Mouse (Mus musculus): Measurements from ENCODE around the gene Mief1. TPM values are rescaled to one million over a fixed set of nuclear protein-coding genes. Genes with fewer than 3 reads are reported as not detected.
A peak's percentile ranks its signal among the peaks of the same experiment; 100 is the strongest.

The Mief1 gene
- polyA plus RNA-seq, 2 experiments: 13.3 to 29.9 TPM

GRCm38 (mm10) chr15:80225796-80226195 lies 8.0 kb upstream of the Mief1 start:
- Histone ChIP-seq H3K27ac (replicated peaks; ENCODE audit: low read depth, low read length) (no peak overlapping the region), H3K9me3 (ENCODE audit: control insufficient read depth, low read length) (no peaks in the 10 kb centered on the region), H3K4me3 (replicated peaks; ENCODE audit: low read length) (no peak overlapping the region), H3K4me1 (ENCODE audit: control insufficient read depth, insufficient read depth, low read length) (no peaks in the 10 kb centered on the region), H3K36me3 (ENCODE audit: control insufficient read depth, insufficient read depth, low read length) (no peaks in the 10 kb centered on the region), H3K27me3 (ENCODE audit: control insufficient read depth, insufficient read depth, low read length) (no peaks in the 10 kb centered on the region), H3K9ac (ENCODE audit: low read depth, low read length, severe bottlenecking) (no peak overlapping the region), H3K4me2 (replicated peaks; ENCODE audit: low read depth, low read length, severe bottlenecking) (no peak overlapping the region)
- peak; percentile 38 for DNase-seq (ENCODE audit: low spot score)
- WGBS: 47% methylated on average over 2 of the region's 2 CpGs
- no peak for ATAC-seq (ENCODE audit: low FRiP score, low read depth)
- no peak for TF ChIP-seq POLR2A (IDR thresholded peaks at IDR 0.05; ENCODE audit: borderline replicate concordance, extremely low read depth, insufficient read depth, insufficient read length)

- Histone ChIP-seq H3K4me2 (replicated peaks; ENCODE audit: low read depth, low read length, severe bottlenecking) (no peak overlapping the region), H3K27ac (replicated peaks; ENCODE audit: low read depth, low read length) (no peak overlapping the region), H3K36me3 (ENCODE audit: control insufficient read depth, insufficient read depth, low read length) (no peaks in the 10 kb centered on the region), H3K9me3 (ENCODE audit: control insufficient read depth, low read length) (no peaks in the 10 kb centered on the region), H3K4me3 (replicated peaks; ENCODE audit: low read length) (no peak overlapping the region), H3K27me3 (ENCODE audit: control insufficient read depth, insufficient read depth, low read length) (no peaks in the 10 kb centered on the region), H3K9ac (ENCODE audit: low read depth, low read length, severe bottlenecking) (no peak overlapping the region), H3K4me1 (ENCODE audit: control insufficient read depth, insufficient read depth, low read length) (no peaks in the 10 kb centered on the region)
- TF ChIP-seq POLR2A (IDR thresholded peaks at IDR 0.05; ENCODE audit: borderline replicate concordance, extremely low read depth, insufficient read depth, insufficient read length): no peak
- no peak for DNase-seq (ENCODE audit: low spot score)
- WGBS: 78% methylated on average over 17 of the region's 17 CpGs
- ATAC-seq (ENCODE audit: low FRiP score, low read depth): no peak
Observed at GRCm38 (mm10) chr15:80228071-80228800, 5.6 kb upstream of the Mief1 start.

- DNase-seq (ENCODE audit: low spot score) (no peak), ATAC-seq (ENCODE audit: low FRiP score, low read depth) (no peak)
- no peak overlapping the region for H3K27ac ChIP-seq (replicated peaks; ENCODE audit: low read depth, low read length)
- no peak for TF ChIP-seq POLR2A (IDR thresholded peaks at IDR 0.05; ENCODE audit: borderline replicate concordance, extremely low read depth, insufficient read depth, insufficient read length)
- no peak overlapping the region for H3K9ac ChIP-seq (ENCODE audit: low read depth, low read length, severe bottlenecking)
- H3K4me3 ChIP-seq (replicated peaks; ENCODE audit: low read length): no peak overlapping the region
- WGBS: 82% methylated on average over 2 of the region's 2 CpGs
- peaks cover 19% of the 10 kb centered on the region for H3K36me3 ChIP-seq (ENCODE audit: control insufficient read depth, insufficient read depth, low read length)
- H3K4me2 ChIP-seq (replicated peaks; ENCODE audit: low read depth, low read length, severe bottlenecking): no peak overlapping the region
- no peaks in the 10 kb centered on the region for H3K9me3 ChIP-seq (ENCODE audit: control insufficient read depth, low read length)
- peaks cover 5% of the 10 kb centered on the region; the same call in 1 of the 2 replicates for H3K4me1 ChIP-seq (ENCODE audit: control insufficient read depth, insufficient read depth, low read length)
- H3K27me3 ChIP-seq (ENCODE audit: control insufficient read depth, insufficient read depth, low read length): no peaks in the 10 kb centered on the region
Observed at GRCm38 (mm10) chr15:80232331-80232730, 1.5 kb upstream of the Mief1 start.

- no peak for TF ChIP-seq POLR2A (IDR thresholded peaks at IDR 0.05; ENCODE audit: borderline replicate concordance, extremely low read depth, insufficient read depth, insufficient read length)
- peak overlapping the region; percentile 96; the same call in 1 of the 2 replicates for H3K4me3 ChIP-seq (replicated peaks; ENCODE audit: low read length)
Observed at GRCm38 (mm10) chr15:80233053-80233452, 765 bp upstream of the Mief1 start.

GRCm38 (mm10) chr15:80235535-80235934 lies 1.7 kb downstream of the Mief1 start, which contains the start of gene AC140267.1:
Gene AC140267.1 (plus strand): TSS chr15:80235835.
- H3K4me3 ChIP-seq (replicated peaks; ENCODE audit: low read length): peak within 1 kb of the TSS; percentile 96
- H3K4me1 ChIP-seq (ENCODE audit: control insufficient read depth, insufficient read depth, low read length): peaks cover 5% of the 10 kb centered on the region; the same call in 1 of the 2 replicates
- no peaks in the 10 kb centered on the region for H3K9me3 ChIP-seq (ENCODE audit: control insufficient read depth, low read length)
- 98% methylated on average over 9 of the region's 9 CpGs for WGBS
- peak within 1 kb of the TSS; percentile 83 for H3K9ac ChIP-seq (ENCODE audit: low read depth, low read length, severe bottlenecking)
- peak within 1 kb of the TSS; percentile 79 for H3K4me2 ChIP-seq (replicated peaks; ENCODE audit: low read depth, low read length, severe bottlenecking)
- TF ChIP-seq POLR2A (IDR thresholded peaks at IDR 0.05; ENCODE audit: borderline replicate concordance, extremely low read depth, insufficient read depth, insufficient read length): no peak
- no peaks in the 10 kb centered on the region for H3K27me3 ChIP-seq (ENCODE audit: control insufficient read depth, insufficient read depth, low read length)
- peaks cover 37% of the 10 kb centered on the region for H3K36me3 ChIP-seq (ENCODE audit: control insufficient read depth, insufficient read depth, low read length)
- DNase-seq (ENCODE audit: low spot score) (no peak), ATAC-seq (ENCODE audit: low FRiP score, low read depth) (no peak)
- peak within 1 kb of the TSS; percentile 82; the same call in 1 of the 2 replicates for H3K27ac ChIP-seq (replicated peaks; ENCODE audit: low read depth, low read length)

More at GRCm38 (mm10) chr15:80233053-80233452, 765 bp upstream of the Mief1 start:
- Histone ChIP-seq H3K27ac (replicated peaks; ENCODE audit: low read depth, low read length) (peak overlapping the region; percentile 71), H3K4me1 (ENCODE audit: control insufficient read depth, insufficient read depth, low read length) (peaks cover 5% of the 10 kb centered on the region; the same call in 1 of the 2 replicates), H3K36me3 (ENCODE audit: control insufficient read depth, insufficient read depth, low read length) (peaks cover 23% of the 10 kb centered on the region), H3K9me3 (ENCODE audit: control insufficient read depth, low read length) (no peaks in the 10 kb centered on the region), H3K4me2 (replicated peaks; ENCODE audit: low read depth, low read length, severe bottlenecking) (peak overlapping the region; percentile 79), H3K27me3 (ENCODE audit: control insufficient read depth, insufficient read depth, low read length) (no peaks in the 10 kb centered on the region), H3K9ac (ENCODE audit: low read depth, low read length, severe bottlenecking) (no peak overlapping the region)
- DNase-seq (ENCODE audit: low spot score) (no peak), ATAC-seq (ENCODE audit: low FRiP score, low read depth) (no peak)
- WGBS: 48% methylated on average over 4 of the region's 4 CpGs
